ENCODE assay signal across 11 mouse cellular contexts in genomic region chr2:121787767-121788166, GRCm38 (mm10). TPM values are rescaled to one million over a fixed set of nuclear protein-coding genes. Genes with fewer than 3 reads are reported as not detected.
A peak's percentile ranks its signal among the peaks of the same experiment; 100 is the strongest.
DNase-seq lines count a peak whose midpoint lies in the region; ATAC-seq lines count a peak whose summit lies in the region.
"Had no signal": no experiment of that assay in that cellular context is flagged by ENCODE, and none has a peak within 500 bp of the region (broad histone marks: within the 10 kb centered on the region; RNA-seq: fewer than 3 reads in every experiment).

No protein-coding gene starts in this region.

- H3K9me3 ChIP-seq in forebrain, embryonic 11.5 days (ENCODE audit: control insufficient read depth, low read length), result no peaks in the 10 kb centered on the region
- H3K9me3 ChIP-seq in forebrain, embryonic 10.5 days, result no peaks in the 10 kb centered on the region
- no peaks in the 10 kb centered on the region for H3K9me3 ChIP-seq in megakaryocyte, embryonic 14.5 days
- H3K9me3 ChIP-seq: hindbrain, embryonic 15.5 days had no signal

- no peak overlapping the region for H3K27ac ChIP-seq in forebrain, embryonic 11.5 days (ENCODE audit: low read depth, low read length)
- no peak overlapping the region for H3K27ac ChIP-seq in forebrain, embryonic 10.5 days
- H3K27ac ChIP-seq: hindbrain, embryonic 15.5 days had no signal

- H3K36me3 ChIP-seq in forebrain, embryonic 11.5 days (ENCODE audit: control insufficient read depth, insufficient read depth, low read length), result no peaks in the 10 kb centered on the region
- H3K36me3 ChIP-seq in forebrain, embryonic 10.5 days (replicated peaks), result peaks cover 13% of the 10 kb centered on the region
- no peaks in the 10 kb centered on the region for H3K36me3 ChIP-seq in megakaryocyte, embryonic 14.5 days (replicated peaks; ENCODE audit: low read length)
- H3K36me3 ChIP-seq: hindbrain, embryonic 15.5 days had no signal

- no peak overlapping the region for H3K4me3 ChIP-seq in forebrain, embryonic 11.5 days (ENCODE audit: low read depth, low read length)
- no peak overlapping the region for H3K4me3 ChIP-seq in forebrain, embryonic 10.5 days
- peak overlapping the region; percentile 86 for H3K4me3 ChIP-seq in megakaryocyte, embryonic 14.5 days (replicated peaks)
- H3K4me3 ChIP-seq: hindbrain, embryonic 15.5 days had no signal

- no peak overlapping the region for H3K4me2 ChIP-seq in forebrain, embryonic 11.5 days (ENCODE audit: low read depth, low read length, severe bottlenecking)
- H3K4me2 ChIP-seq: hindbrain, embryonic 15.5 days had no signal

- DNase-seq in forebrain, embryonic 11.5 days (ENCODE audit: low spot score), result peak; percentile 50
- no peak for DNase-seq in forebrain, embryonic 10.5 days (ENCODE audit: extremely low spot score, low spot score)
- DNase-seq in cerebellum, adult 9-10 months, result no peak
- DNase-seq in left cerebral cortex, adult 18-20 months (ENCODE audit: low spot score in 2 of 2), result no peak
- DNase-seq: cerebellum, adult 18-20 months; midbrain, embryonic 14.5 days had no signal

- 79% methylated on average over 13 of the region's 13 CpGs for WGBS in forebrain, embryonic 11.5 days
- WGBS in forebrain, embryonic 10.5 days, result 79% methylated on average over 13 of the region's 13 CpGs

- H3K27me3 ChIP-seq in forebrain, embryonic 11.5 days (ENCODE audit: control insufficient read depth, insufficient read depth, low read length), result no peaks in the 10 kb centered on the region
- no peaks in the 10 kb centered on the region for H3K27me3 ChIP-seq in forebrain, embryonic 10.5 days (ENCODE audit: poor library complexity, severe bottlenecking)
- peaks cover 9% of the 10 kb centered on the region for H3K27me3 ChIP-seq in megakaryocyte, embryonic 14.5 days (replicated peaks)
- H3K27me3 ChIP-seq: hindbrain, embryonic 15.5 days had no signal

- H3K9ac ChIP-seq in forebrain, embryonic 11.5 days (ENCODE audit: low read length), result no peak overlapping the region
- H3K9ac ChIP-seq: hindbrain, embryonic 15.5 days had no signal

- no peak for ATAC-seq in forebrain, embryonic 11.5 days (replicated peaks; ENCODE audit: low FRiP score)
- ATAC-seq in megakaryocyte, adult 5-6 weeks (ENCODE audit: poor library complexity, severe bottlenecking), result no peak
- ATAC-seq in granulocyte monocyte progenitor cell, adult 5-6 weeks (replicated peaks; ENCODE audit: poor library complexity, severe bottlenecking), result 0 out of 2 replicates have a peak, but pooled peaks have one; percentile 22
- peak; percentile 97 for ATAC-seq in megakaryocyte-erythroid progenitor cell, adult 5-6 weeks (replicated peaks; ENCODE audit: low FRiP score, low TSS enrichment, poor library complexity, severe bottlenecking)

- H3K4me1 ChIP-seq in forebrain, embryonic 11.5 days (replicated peaks; ENCODE audit: control insufficient read depth, insufficient read depth, low read length), result no peaks in the 10 kb centered on the region
- H3K4me1 ChIP-seq in forebrain, embryonic 10.5 days, result peaks cover 21% of the 10 kb centered on the region
- H3K4me1 ChIP-seq in megakaryocyte, embryonic 14.5 days, result peaks cover 4% of the 10 kb centered on the region; the same call in 1 of the 2 replicates
- H3K4me1 ChIP-seq: hindbrain, embryonic 15.5 days had no signal

RNA-seq across cellular contexts. Expression of gene Frmd5, which starts 19.1 kb away (rescaled TPM):
- polyA plus RNA-seq in forebrain, embryonic 11.5 days (2014; fragmentation: Nextera tagmentation; extraction: Ambion mirVana), result 26.6 and 27.1 TPM in 2 replicates
- polyA plus RNA-seq in forebrain, embryonic 10.5 days (2016; fragmentation: Nextera tagmentation; extraction: Ambion mirVana), result 13.9 and 15.6 TPM in 2 replicates
- polyA plus RNA-seq in megakaryocyte, embryonic 14.5 days (2012; ENCODE audit: insufficient read depth, low replicate concordance), result 1.1 TPM in 1 of 2 replicates, not detected in the other
- total RNA-seq in megakaryocyte, adult 5-6 weeks (2015), result not detected in 2 replicates
- total RNA-seq in megakaryocyte, adult 5-6 weeks (2017), result not detected in 2 replicates
- total RNA-seq in granulocyte monocyte progenitor cell, adult 5-6 weeks (2014; fragmentation: Nextera tagmentation), result not detected in 2 replicates
- total RNA-seq in granulocyte monocyte progenitor cell, adult 5-6 weeks (2017), result not detected in 2 replicates
- not detected in 2 replicates for total RNA-seq in megakaryocyte-erythroid progenitor cell, adult 5-6 weeks (2014; fragmentation: Nextera tagmentation)
- total RNA-seq in megakaryocyte-erythroid progenitor cell, adult 5-6 weeks (2017), result not detected in 2 replicates
- total RNA-seq in left cerebral cortex, adult 18-20 months (2021), result 10 to 100 TPM; 51.7 to 53.0 TPM

Comparison
In these comparisons a context has a peak if more than half of its experiments do, and no peak if none do; other contexts are left out.
1. ATAC-seq: peak in granulocyte monocyte progenitor cell, adult 5-6 weeks (single experiment) and megakaryocyte-erythroid progenitor cell, adult 5-6 weeks (single experiment); none in forebrain, embryonic 11.5 days (single experiment) and megakaryocyte, adult 5-6 weeks (single experiment).
2. RNA of gene Frmd5, which starts 19.1 kb away (total RNA-seq): 51.7 to 53.0 TPM in left cerebral cortex, adult 18-20 months; not detected in megakaryocyte, adult 5-6 weeks, not detected in granulocyte monocyte progenitor cell, adult 5-6 weeks and not detected in megakaryocyte-erythroid progenitor cell, adult 5-6 weeks; every median in the first group is over 10 times any median in the second.